Mouse (Mus musculus): ENCODE results near the gene Degs1. TPM values are rescaled to one million over a fixed set of nuclear protein-coding genes. Genes with fewer than 3 reads are reported as not detected.

Gene Degs1
- polyA plus RNA-seq, 1 experiment from 2014 or later: 543 TPM

GRCm38 (mm10) chr1:182266028-182266525, 16.5 kb downstream of the Degs1 start:
- Histone ChIP-seq H3K27ac (no peak overlapping the region), H3K36me3 (ENCODE audit: inconsistent target) (no peaks in the 10 kb centered on the region), H3K4me3 (ENCODE audit: inconsistent target) (no peak overlapping the region), H3K79me2 (ENCODE audit: inconsistent target) (no peaks in the 10 kb centered on the region)
- WGBS (ENCODE audit: missing documents): 91% methylated on average over 11 of the region's 11 CpGs

DNA sequence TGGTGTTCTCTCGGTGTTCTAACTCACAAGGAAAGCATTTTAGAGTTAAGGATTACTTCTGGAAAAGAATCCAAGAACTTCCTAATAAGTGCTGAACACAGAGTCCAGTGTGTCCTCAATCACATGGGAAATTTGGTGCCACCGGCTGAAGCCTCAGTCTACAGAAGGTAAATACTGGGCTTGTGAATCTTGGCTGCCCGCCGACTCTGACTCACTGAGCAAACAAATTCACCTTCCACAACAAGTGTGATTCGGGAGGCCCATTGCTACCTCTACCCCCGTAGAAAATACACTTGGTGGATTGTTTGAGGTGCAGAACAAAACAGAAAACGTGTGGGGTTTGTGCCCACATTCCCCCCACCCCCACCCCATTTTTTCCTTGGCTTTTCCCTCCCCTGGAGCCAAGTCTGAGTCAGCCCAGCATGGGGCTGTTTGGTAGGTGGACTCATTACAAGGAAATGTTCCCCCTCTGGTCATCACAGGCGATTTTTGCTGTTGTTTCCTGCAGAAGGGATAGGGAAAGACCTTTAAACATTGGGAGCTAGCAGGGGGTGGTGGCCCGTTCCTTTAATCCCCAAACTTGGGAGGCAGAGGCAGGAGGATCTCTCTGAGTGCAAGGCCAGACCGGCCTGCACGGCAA, 26.4 kb downstream of the Degs1 start:
- H3K27ac ChIP-seq: no peak overlapping the region
- WGBS (ENCODE audit: missing documents): 88% methylated on average over 11 of the region's 11 CpGs
- H3K79me2 ChIP-seq (ENCODE audit: inconsistent target): no peaks in the 10 kb centered on the region
- no peak overlapping the region for H3K4me3 ChIP-seq (ENCODE audit: inconsistent target)
- no peaks in the 10 kb centered on the region for H3K36me3 ChIP-seq (ENCODE audit: inconsistent target)

DNA sequence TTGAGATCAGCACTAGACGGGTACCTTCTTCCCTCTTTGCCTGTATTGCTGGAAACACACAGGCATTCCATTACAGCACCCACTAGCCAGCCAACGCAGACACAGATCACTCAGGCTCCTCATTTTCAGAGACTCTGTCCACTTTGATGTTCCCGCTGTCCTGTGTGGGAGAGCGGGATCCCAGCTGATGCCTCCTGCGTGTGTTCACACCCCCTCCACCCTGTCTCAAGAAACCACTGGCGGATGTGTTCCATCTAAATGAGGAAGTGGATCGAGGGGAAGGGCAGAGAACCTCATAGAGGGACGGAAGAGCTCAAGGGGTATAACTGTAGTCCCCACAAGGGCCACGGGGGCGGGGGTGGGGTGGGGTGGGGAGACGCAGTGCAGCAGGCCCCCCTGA, 27.6 kb downstream of the Degs1 start:
- Histone ChIP-seq H3K36me3 (ENCODE audit: inconsistent target) (no peaks in the 10 kb centered on the region), H3K27ac (no peak overlapping the region), H3K4me3 (ENCODE audit: inconsistent target) (no peak overlapping the region), H3K79me2 (ENCODE audit: inconsistent target) (no peaks in the 10 kb centered on the region)
- 3% methylated on average over 11 of the region's 11 CpGs for WGBS (ENCODE audit: missing documents)

DNA sequence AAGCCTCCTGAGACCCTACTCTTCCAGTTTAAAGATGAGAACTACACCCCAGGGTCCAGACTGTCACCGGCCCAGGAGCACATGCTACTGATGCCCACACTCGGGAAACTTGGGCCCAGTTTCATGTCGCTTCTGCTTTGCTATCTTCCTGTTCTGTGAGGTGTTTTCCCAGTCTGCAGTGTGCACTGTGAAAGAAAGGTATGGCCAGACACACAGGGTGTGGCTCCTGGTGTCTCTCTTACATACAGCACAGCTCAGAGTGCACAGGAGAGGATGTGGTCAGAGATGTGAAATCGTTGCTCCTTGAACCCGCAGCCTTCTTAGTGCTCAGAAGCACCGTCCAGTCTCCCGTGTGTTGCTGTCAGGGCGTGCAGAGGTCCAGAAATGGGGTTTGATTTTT, 28.0 kb downstream of the Degs1 start:
- Histone ChIP-seq H3K27ac (no peak overlapping the region), H3K79me2 (ENCODE audit: inconsistent target) (no peaks in the 10 kb centered on the region), H3K4me3 (ENCODE audit: inconsistent target) (no peak overlapping the region), H3K36me3 (ENCODE audit: inconsistent target) (no peaks in the 10 kb centered on the region)
- WGBS (ENCODE audit: missing documents): 17% methylated on average over 8 of the region's 8 CpGs

GRCm38 (mm10) chr1:182253756-182254534, 28.7 kb downstream of the Degs1 start:
- H3K79me2 ChIP-seq (ENCODE audit: inconsistent target): no peaks in the 10 kb centered on the region
- H3K36me3 ChIP-seq (ENCODE audit: inconsistent target): no peaks in the 10 kb centered on the region
- H3K4me3 ChIP-seq (ENCODE audit: inconsistent target): no peak overlapping the region
- WGBS (ENCODE audit: missing documents): 92% methylated on average over 12 of the region's 12 CpGs
- no peak overlapping the region for H3K27ac ChIP-seq

- no peaks in the 10 kb centered on the region for H3K36me3 ChIP-seq (ENCODE audit: inconsistent target)
- H3K4me3 ChIP-seq (ENCODE audit: inconsistent target): no peak overlapping the region
- no peak overlapping the region for H3K27ac ChIP-seq
- WGBS (ENCODE audit: missing documents): 95% methylated on average over 10 of the region's 10 CpGs
- no peaks in the 10 kb centered on the region for H3K79me2 ChIP-seq (ENCODE audit: inconsistent target)
Measured at GRCm38 (mm10) chr1:182252534-182253171, 30.0 kb downstream of the Degs1 start.

DNA sequence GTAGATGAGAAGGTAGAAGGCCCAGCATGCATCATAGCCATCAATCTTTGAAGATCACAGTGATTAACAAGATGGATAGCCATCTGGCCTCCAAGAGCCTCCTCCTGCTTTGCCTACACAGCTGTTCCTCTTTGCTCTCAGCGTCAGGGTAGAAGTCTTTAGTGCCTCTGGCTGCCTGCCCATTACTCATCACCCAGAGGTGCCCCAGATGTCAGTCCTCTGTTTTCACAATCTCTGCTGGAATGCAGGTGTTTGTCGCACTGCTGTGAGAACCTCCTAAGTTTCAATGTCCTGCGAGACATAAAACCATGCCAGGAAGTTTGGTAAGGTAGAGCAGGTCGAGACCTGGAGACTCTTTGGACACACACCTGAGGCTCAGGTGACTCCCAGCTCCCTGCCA, 31.9 kb downstream of the Degs1 start:
- no peak overlapping the region for H3K27ac ChIP-seq
- no peaks in the 10 kb centered on the region for H3K79me2 ChIP-seq (ENCODE audit: inconsistent target)
- 74% methylated on average over 4 of the region's 4 CpGs for WGBS (ENCODE audit: missing documents)
- H3K36me3 ChIP-seq (ENCODE audit: inconsistent target): no peaks in the 10 kb centered on the region
- no peak overlapping the region for H3K4me3 ChIP-seq (ENCODE audit: inconsistent target)

GRCm38 (mm10) chr1:182249298-182249697, 33.3 kb downstream of the Degs1 start:
- Histone ChIP-seq H3K79me2 (ENCODE audit: inconsistent target) (no peaks in the 10 kb centered on the region), H3K36me3 (ENCODE audit: inconsistent target) (no peaks in the 10 kb centered on the region), H3K4me3 (ENCODE audit: inconsistent target) (no peak overlapping the region), H3K27ac (no peak overlapping the region)
- 73% methylated on average over 6 of the region's 8 CpGs for WGBS (ENCODE audit: missing documents)

DNA sequence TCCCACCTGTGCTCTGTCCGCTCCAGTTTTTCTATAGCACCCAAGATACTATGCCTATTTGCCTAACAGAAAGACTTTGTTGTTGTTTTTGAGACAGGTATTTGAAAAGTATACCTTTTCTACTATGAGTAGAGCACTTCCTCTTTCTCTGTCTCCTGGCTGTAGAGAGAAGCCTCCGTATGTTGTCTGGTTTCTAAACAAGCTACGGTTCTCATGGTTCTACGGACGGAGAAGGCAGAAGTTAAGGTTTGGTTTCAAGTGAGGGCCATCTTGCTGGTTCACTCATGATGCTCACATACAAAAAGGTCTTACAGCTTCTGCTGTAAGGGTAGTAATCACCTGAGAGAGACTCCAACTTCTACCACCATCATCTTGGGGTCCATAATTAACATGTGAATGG, 37.6 kb downstream of the Degs1 start:
- no peak overlapping the region for H3K4me3 ChIP-seq (ENCODE audit: inconsistent target)
- H3K36me3 ChIP-seq (ENCODE audit: inconsistent target): no peaks in the 10 kb centered on the region
- no peaks in the 10 kb centered on the region for H3K79me2 ChIP-seq (ENCODE audit: inconsistent target)
- H3K27ac ChIP-seq: no peak overlapping the region
- WGBS (ENCODE audit: missing documents): 79% methylated on average over 5 of the region's 5 CpGs

DNA sequence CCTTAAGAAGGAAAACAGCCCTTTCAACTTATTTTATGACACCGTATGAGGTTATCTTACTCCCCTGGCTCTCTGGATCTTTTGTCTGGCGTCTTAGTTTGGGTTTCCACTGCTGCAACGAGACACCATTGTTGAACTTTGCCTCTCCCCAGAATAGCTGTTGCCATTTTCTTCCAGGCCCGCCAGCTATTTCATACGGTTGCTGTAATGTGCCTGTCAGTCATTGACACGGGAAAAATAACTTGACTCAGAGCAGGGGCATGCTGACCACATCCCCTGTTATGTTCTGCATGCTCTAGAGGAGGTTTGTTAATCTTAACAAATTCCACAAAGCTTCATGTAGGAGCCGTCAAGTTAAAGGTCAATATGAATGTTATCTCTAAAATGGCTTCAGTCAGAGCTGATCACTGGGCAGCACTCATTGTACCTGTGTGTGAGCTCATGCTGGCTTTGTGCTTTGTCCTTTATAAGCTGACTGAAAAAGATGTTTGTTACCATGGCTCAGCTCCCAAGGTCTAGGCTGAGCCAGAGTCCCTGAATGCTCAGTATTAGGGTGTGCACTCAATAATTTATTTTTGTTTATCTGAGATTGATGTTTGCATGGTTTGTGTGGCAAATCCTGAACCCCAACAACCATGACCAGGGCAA, 44.4 kb downstream of the Degs1 start:
- H3K79me2 ChIP-seq (ENCODE audit: inconsistent target): no peaks in the 10 kb centered on the region
- no peaks in the 10 kb centered on the region for H3K36me3 ChIP-seq (ENCODE audit: inconsistent target)
- no peak overlapping the region for H3K4me3 ChIP-seq (ENCODE audit: inconsistent target)
- WGBS (ENCODE audit: missing documents): 76% methylated on average over 7 of the region's 7 CpGs
- H3K27ac ChIP-seq: no peak overlapping the region

DNA sequence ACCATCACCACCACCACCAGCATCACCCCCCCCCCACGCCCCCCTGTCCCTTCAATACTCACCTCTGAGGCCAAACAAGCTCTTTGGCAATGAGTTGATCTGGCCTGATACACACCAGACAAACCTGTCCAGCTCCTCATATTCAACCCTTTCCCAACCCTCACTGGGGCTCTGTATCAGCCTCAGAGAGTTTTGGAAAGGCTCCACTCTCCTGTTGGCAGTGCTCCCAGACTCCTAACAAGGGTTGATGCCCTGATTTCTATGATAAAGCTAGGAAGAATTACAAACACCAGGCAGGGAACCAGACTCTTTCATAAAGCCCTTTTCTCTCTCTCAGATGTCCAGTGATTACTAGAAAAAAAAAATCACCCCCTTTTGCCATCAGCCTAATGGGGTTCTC, 45.2 kb downstream of the Degs1 start:
- Histone ChIP-seq H3K36me3 (ENCODE audit: inconsistent target) (no peaks in the 10 kb centered on the region), H3K79me2 (ENCODE audit: inconsistent target) (no peaks in the 10 kb centered on the region)
- WGBS (ENCODE audit: missing documents): 83% methylated on average over 1 of the region's 1 CpGs

GRCm38 (mm10) chr1:182235174-182235573, 47.4 kb downstream of the Degs1 start:
- Histone ChIP-seq H3K27ac (no peak overlapping the region), H3K36me3 (ENCODE audit: inconsistent target) (no peaks in the 10 kb centered on the region), H3K79me2 (ENCODE audit: inconsistent target) (no peaks in the 10 kb centered on the region), H3K4me3 (ENCODE audit: inconsistent target) (no peak overlapping the region)
- 22% methylated on average over 4 of the region's 4 CpGs for WGBS (ENCODE audit: missing documents)

More for the DNA sequence above, 45.2 kb downstream of the Degs1 start:
- Histone ChIP-seq H3K4me3 (ENCODE audit: inconsistent target) (no peak overlapping the region), H3K27ac (no peak overlapping the region)

DNA sequence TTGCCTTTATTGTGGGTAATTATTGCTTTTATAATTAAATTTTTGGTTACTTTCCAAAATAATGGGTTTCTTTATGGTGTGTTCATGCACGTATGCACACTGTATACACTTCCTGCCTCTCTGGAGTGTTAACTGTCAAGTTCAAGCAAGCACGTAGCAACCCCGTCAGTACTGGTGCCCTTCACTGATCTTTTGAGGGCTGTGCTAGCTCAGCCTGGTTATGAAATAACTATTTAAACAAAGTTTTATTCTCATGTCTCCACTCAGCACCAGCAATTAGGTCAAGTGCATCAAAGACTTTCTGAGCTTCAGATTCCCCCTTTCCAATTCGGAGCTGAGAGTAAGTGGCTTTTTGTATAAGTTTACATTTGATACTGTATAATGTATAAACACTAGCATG, 53.2 kb downstream of the Degs1 start:
- no peaks in the 10 kb centered on the region for H3K79me2 ChIP-seq (ENCODE audit: inconsistent target)
- H3K4me3 ChIP-seq (ENCODE audit: inconsistent target): no peak overlapping the region
- 93% methylated on average over 4 of the region's 4 CpGs for WGBS (ENCODE audit: missing documents)
- no peaks in the 10 kb centered on the region for H3K36me3 ChIP-seq (ENCODE audit: inconsistent target)
- no peak overlapping the region for H3K27ac ChIP-seq

- 83% methylated on average over 12 of the region's 12 CpGs for WGBS (ENCODE audit: missing documents)
- H3K79me2 ChIP-seq (ENCODE audit: inconsistent target): no peaks in the 10 kb centered on the region
- H3K27ac ChIP-seq: no peak overlapping the region
- H3K4me3 ChIP-seq (ENCODE audit: inconsistent target): no peak overlapping the region
- no peaks in the 10 kb centered on the region for H3K36me3 ChIP-seq (ENCODE audit: inconsistent target)
Measured at GRCm38 (mm10) chr1:182227141-182227963, 55.3 kb downstream of the Degs1 start.
